Mouse (Mus musculus): ENCODE results near the gene Pheta1.

DNA sequence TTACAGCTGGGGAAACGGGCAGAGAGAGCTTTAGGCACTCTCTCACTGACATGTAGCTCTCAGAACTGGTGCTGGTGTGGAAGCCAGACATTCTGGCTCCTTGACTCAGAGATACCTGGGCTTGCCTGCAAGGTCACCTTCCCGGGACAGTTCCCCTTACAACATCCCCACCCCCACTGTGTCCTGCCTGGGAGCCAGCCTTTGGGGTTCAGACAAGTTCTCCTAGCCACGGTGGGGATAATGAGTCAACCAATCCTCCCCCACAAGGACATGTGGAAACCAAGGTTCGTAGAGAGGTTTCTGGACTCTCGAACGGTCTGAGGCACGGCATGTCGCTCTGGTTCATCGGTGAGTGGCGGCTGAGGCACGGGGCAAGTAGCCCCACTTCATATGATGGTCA lies 8.0 kb downstream of the Pheta1 start:
- TF ChIP-seq POLR2A (IDR thresholded peaks at IDR 0.05; ENCODE audit: extremely low read depth, insufficient read depth, low read length) = no peak
- no peak for TF ChIP-seq CTCF (IDR thresholded peaks at IDR 0.05; ENCODE audit: extremely low read depth, insufficient read depth, low read length)

Measured in cortical plate, adult 2 months (tissue).